Mouse (Mus musculus) ES-E14 (cell line): ENCODE data around the gene Nrtn.

Source experiments
- CHD2 ChIP-seq: IDR thresholded peaks from 2 replicates; pipeline ENCODE4 v1.6.1; 2014; ENCODE audit warnings: mild to moderate bottlenecking, low read depth, low read length, inconsistent platforms
- HCFC1 ChIP-seq: IDR thresholded peaks from 2 replicates; pipeline ENCODE4 v1.6.1; 2012; ENCODE audit warnings: low read length, inconsistent platforms, borderline replicate concordance; ENCODE audit not compliant: insufficient read depth
- ZC3H11A ChIP-seq: IDR thresholded peaks from 2 replicates; pipeline ENCODE4 v1.6.1; 2012; ENCODE audit warnings: low read depth, mild to moderate bottlenecking, inconsistent platforms, low read length, borderline replicate concordance

DNA sequence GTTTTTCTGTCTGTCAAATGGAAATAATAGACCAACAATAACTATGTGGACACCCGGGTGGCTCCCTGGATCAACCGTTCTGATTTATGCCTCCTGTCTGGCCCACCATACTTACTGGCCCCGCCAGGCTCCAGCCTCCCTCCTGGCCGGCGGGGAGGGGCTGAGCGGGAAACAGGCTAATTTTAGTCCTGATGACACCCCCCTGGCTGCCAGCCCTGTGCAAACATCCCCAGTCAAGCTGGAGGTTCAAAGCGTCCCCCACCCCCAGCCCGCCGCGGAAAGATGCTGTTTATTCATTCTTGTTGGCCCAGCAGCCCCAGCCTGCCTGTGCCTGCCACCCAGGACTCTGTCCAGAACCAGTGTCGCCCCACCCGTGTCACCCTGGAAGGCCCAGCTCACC, 29.2 kb downstream of the Nrtn start:
- TF ChIP-seq ZC3H11A (no peak), CHD2 (no peak), HCFC1 (no peak)
